Mouse (Mus musculus): ENCODE results near the gene Rnf38.

DNA sequence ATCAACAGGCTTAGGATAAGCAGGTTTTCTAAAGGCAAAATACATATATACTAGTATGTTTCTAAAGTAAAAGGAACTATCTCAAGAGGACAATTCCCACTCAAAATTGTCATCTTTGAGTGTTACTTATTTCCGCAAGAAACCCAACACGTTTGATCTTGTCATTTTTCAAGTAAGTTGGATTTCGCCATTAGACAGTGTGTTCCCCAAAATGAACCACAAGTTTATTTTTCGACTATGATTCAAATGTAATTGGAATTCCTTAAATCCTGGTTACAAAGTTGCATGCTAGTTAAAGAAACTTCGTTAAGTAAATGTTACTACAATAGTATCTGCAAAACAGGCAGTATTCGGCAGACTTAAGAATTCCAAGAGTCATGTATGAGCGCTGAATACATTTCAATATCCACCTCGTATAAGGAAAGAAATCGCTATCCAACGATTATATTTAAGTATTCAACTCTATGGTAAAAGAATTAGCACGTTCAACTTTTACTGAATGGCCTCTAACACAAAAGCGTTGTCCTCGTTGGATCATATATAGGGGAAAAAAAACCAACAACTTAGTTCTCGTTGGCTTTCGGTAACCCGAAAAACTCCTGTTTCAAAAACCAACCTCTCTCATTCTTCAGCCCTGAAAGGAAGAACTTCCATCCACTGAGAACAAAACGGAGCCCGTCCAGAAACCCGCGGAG lies 66.7 kb downstream of the Rnf38 start:
- TF ChIP-seq CTCF (IDR thresholded peaks at IDR 0.05; ENCODE audit: insufficient read depth, low read length) = no peak
- no peak for TF ChIP-seq POLR2A (IDR thresholded peaks at IDR 0.05; ENCODE audit: borderline replicate concordance, extremely low read depth, low read depth, low read length)
